Mouse (Mus musculus) ES-Bruce4 (cell line): Measurements from ENCODE around the gene Gm10272.

ENCODE experiments used
- CTCF ChIP-seq: IDR thresholded peaks from one replicate; pipeline ENCODE4 v1.8.1; 2011; ENCODE audit warnings: low read depth, low read length
- EP300 ChIP-seq: IDR thresholded peaks from 2 replicates; pipeline ENCODE4 v1.6.1; 2011; ENCODE audit warnings: low read depth, low read length; ENCODE audit not compliant: insufficient read depth
- POLR2A ChIP-seq: IDR thresholded peaks from one replicate; pipeline ENCODE4 v1.8.1; 2011; ENCODE audit warnings: low read length; ENCODE audit not compliant: insufficient read depth

DNA sequence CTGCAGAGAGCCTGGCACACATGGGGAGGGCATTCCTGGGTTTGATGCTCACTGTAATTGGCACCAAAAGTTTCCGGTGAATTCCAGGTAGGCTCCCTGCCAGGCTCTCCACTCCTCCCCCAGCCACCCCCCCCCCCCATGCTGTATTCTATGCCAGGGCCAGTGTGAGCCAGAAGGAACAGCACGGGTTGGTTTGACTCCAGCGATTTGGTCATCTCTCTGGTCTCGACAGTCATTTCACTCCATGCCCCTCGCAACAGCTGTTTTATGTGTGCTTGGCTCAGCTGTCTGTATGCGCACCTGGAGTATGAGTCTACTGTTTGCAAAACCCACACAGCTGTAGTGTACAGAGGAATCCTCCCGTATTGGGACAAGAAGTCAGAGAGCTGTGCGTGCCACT, 40.1 kb upstream of the Gm10272 start:
- TF ChIP-seq CTCF (no peak), EP300 (no peak), POLR2A (no peak)
